Mouse (Mus musculus) intestine, postnatal 0 days (tissue): Measurements from ENCODE around the gene Glb1l2. TPM values are rescaled to one million over a fixed set of nuclear protein-coding genes. Genes with fewer than 3 reads are reported as not detected.
A peak's percentile ranks its signal among the peaks of the same experiment; 100 is the strongest.

Source experiments
- ATAC-seq: fragments of 200-750 bp; cut with Nextera tagmentation; 2 replicates; pipeline ENCODE4 v1.8.0; 2017; ENCODE audit warnings: mild to moderate bottlenecking, moderate TSS enrichment, moderate library complexity
- H3K27ac ChIP-seq: fragments of 300-500 bp; sonication (generic); 2 replicates; pipeline ENCODE4 v1.5.1; 2014; ENCODE audit warnings: mild to moderate bottlenecking, low read depth, low read length, moderate library complexity
- H3K27me3 ChIP-seq: fragments of 300-500 bp; sonication (generic); replicated peaks from 2 replicates; pipeline ENCODE4 v1.6.1; 2014; ENCODE audit warnings: low read length, mixed read lengths; ENCODE audit not compliant: control insufficient read depth, insufficient read depth
- H3K36me3 ChIP-seq: fragments of 300-500 bp; sonication (generic); 2 replicates; pipeline ENCODE4 v1.6.1; 2014; ENCODE audit warnings: mild to moderate bottlenecking, moderate library complexity; ENCODE audit not compliant: control insufficient read depth, insufficient read depth
- H3K4me1 ChIP-seq: fragments of 300-500 bp; sonication (generic); replicated peaks from 2 replicates; pipeline ENCODE4 v1.6.1; 2014; ENCODE audit warnings: antibody characterized with exemption, low read length, mixed read lengths; ENCODE audit not compliant: control insufficient read depth, insufficient read depth
- H3K4me2 ChIP-seq: fragments of 300-500 bp; sonication (generic); replicated peaks from 2 replicates; pipeline ENCODE4 v1.6.1; 2014; ENCODE audit warnings: low read depth, mild to moderate bottlenecking, moderate library complexity
- H3K4me3 ChIP-seq: fragments of 300-500 bp; sonication (generic); 2 replicates; pipeline ENCODE4 v1.5.1; 2014; ENCODE audit warnings: low read depth, low read length
- H3K9ac ChIP-seq: fragments of 300-500 bp; sonication (generic); 2 replicates; pipeline ENCODE4 v1.6.1; 2014; ENCODE audit warnings: mild to moderate bottlenecking, low read depth, low read length
- H3K9me3 ChIP-seq: fragments of 300-500 bp; sonication (generic); 2 replicates; pipeline ENCODE4 v1.6.1; 2016; ENCODE audit warnings: mixed run types; ENCODE audit not compliant: control insufficient read depth
- CTCF ChIP-seq: sonication (generic); IDR thresholded peaks from 2 replicates; pipeline ENCODE4 v1.5.1; 2016; ENCODE audit warnings: low read depth, mild to moderate bottlenecking, control low read depth, antibody characterized with exemption, moderate library complexity
- WGBS: fragments of 180-500 bp; shearing (Covaris S2); extraction: QIAGEN DNeasy Blood & Tissue Kit; methylation state at CpG from one replicate; pipeline ENCODE4 v1.1.7; 2014; 5-methylcytosine and 5-hydroxymethylcytosine counted together
- polyA plus RNA-seq: library from polyadenylated mRNA; unstranded; fragments of >200 nt; fragmentation: Nextera tagmentation; extraction: Ambion mirVana; gene quantifications from 2 replicates; pipeline ENCODE4 v1.2.1, GENCODE M21; 2015

Glb1l2 gene
- polyA plus RNA-seq, 1 experiment from 2014 or later, result 0.50 TPM

- TF ChIP-seq CTCF, result no peak
- no peaks in the 10 kb centered on the region for H3K36me3 ChIP-seq
- H3K27ac ChIP-seq, result no peak overlapping the region
- H3K9ac ChIP-seq, result no peak overlapping the region
- no peak for ATAC-seq
- no peak overlapping the region for H3K4me3 ChIP-seq
- 77% methylated on average over 2 of the region's 2 CpGs for WGBS
- H3K9me3 ChIP-seq, result no peaks in the 10 kb centered on the region
- no peaks in the 10 kb centered on the region for H3K4me1 ChIP-seq
- no peak overlapping the region for H3K4me2 ChIP-seq
- no peaks in the 10 kb centered on the region for H3K27me3 ChIP-seq
Observed at GRCm38 (mm10) chr9:26775700-26776099, 30.6 kb downstream of the Glb1l2 start.

- H3K36me3 ChIP-seq, result no peaks in the 10 kb centered on the region
- ATAC-seq, result no peak
- H3K4me2 ChIP-seq, result no peak overlapping the region
- no peak overlapping the region for H3K27ac ChIP-seq
- no peak overlapping the region for H3K4me3 ChIP-seq
- TF ChIP-seq CTCF, result no peak
- H3K27me3 ChIP-seq, result no peaks in the 10 kb centered on the region
- no peak overlapping the region for H3K9ac ChIP-seq
- no peaks in the 10 kb centered on the region for H3K9me3 ChIP-seq
- 77% methylated on average over 3 of the region's 3 CpGs for WGBS
- no peaks in the 10 kb centered on the region for H3K4me1 ChIP-seq
Observed at GRCm38 (mm10) chr9:26768181-26768580, 38.1 kb downstream of the Glb1l2 start.

- Histone ChIP-seq H3K4me2 (no peak overlapping the region), H3K9ac (no peak overlapping the region), H3K9me3 (no peaks in the 10 kb centered on the region), H3K27ac (no peak overlapping the region), H3K4me1 (no peaks in the 10 kb centered on the region), H3K4me3 (no peak overlapping the region), H3K36me3 (no peaks in the 10 kb centered on the region), H3K27me3 (no peaks in the 10 kb centered on the region)
- TF ChIP-seq CTCF, result no peak
- 79% methylated on average over 6 of the region's 6 CpGs for WGBS
- no peak for ATAC-seq
Observed at GRCm38 (mm10) chr9:26762477-26762876, 43.8 kb downstream of the Glb1l2 start.

GRCm38 (mm10) chr9:26760576-26760975 lies 45.7 kb downstream of the Glb1l2 start:
- 76% methylated on average over 5 of the region's 5 CpGs for WGBS

GRCm38 (mm10) chr9:26760081-26760480 lies 46.2 kb downstream of the Glb1l2 start:
- WGBS, result 30% methylated on average over 9 of the region's 9 CpGs
- peak; percentile 46 for TF ChIP-seq CTCF
- Histone ChIP-seq H3K27me3 (no peaks in the 10 kb centered on the region), H3K4me1 (no peaks in the 10 kb centered on the region), H3K9me3 (no peaks in the 10 kb centered on the region), H3K4me3 (no peak overlapping the region), H3K9ac (no peak overlapping the region), H3K27ac (no peak overlapping the region), H3K36me3 (no peaks in the 10 kb centered on the region), H3K4me2 (no peak overlapping the region)
- no peak for ATAC-seq

More at GRCm38 (mm10) chr9:26760576-26760975, 45.7 kb downstream of the Glb1l2 start:
- Histone ChIP-seq H3K9ac (no peak overlapping the region), H3K27ac (no peak overlapping the region), H3K27me3 (no peaks in the 10 kb centered on the region), H3K9me3 (no peaks in the 10 kb centered on the region), H3K36me3 (no peaks in the 10 kb centered on the region), H3K4me1 (no peaks in the 10 kb centered on the region), H3K4me2 (no peak overlapping the region), H3K4me3 (no peak overlapping the region)
- ATAC-seq, result no peak
- TF ChIP-seq CTCF, result no peak

- Histone ChIP-seq H3K27ac (no peak overlapping the region), H3K4me3 (no peak overlapping the region), H3K36me3 (no peaks in the 10 kb centered on the region), H3K9me3 (no peaks in the 10 kb centered on the region), H3K4me1 (no peaks in the 10 kb centered on the region), H3K4me2 (no peak overlapping the region), H3K27me3 (no peaks in the 10 kb centered on the region), H3K9ac (no peak overlapping the region)
- no peak for TF ChIP-seq CTCF
- no peak for ATAC-seq
- WGBS, result 76% methylated on average over 4 of the region's 4 CpGs
Observed at GRCm38 (mm10) chr9:26748893-26749292, 57.4 kb downstream of the Glb1l2 start.

GRCm38 (mm10) chr9:26747121-26747520 lies 59.1 kb downstream of the Glb1l2 start:
- 40% methylated on average over 4 of the region's 4 CpGs for WGBS
- TF ChIP-seq CTCF, result no peak
- H3K27me3 ChIP-seq, result no peaks in the 10 kb centered on the region
- H3K9me3 ChIP-seq, result no peaks in the 10 kb centered on the region
- no peak overlapping the region for H3K4me2 ChIP-seq
- no peak overlapping the region for H3K4me3 ChIP-seq
- H3K9ac ChIP-seq, result no peak overlapping the region
- H3K36me3 ChIP-seq, result no peaks in the 10 kb centered on the region
- no peaks in the 10 kb centered on the region for H3K4me1 ChIP-seq
- no peak overlapping the region for H3K27ac ChIP-seq
- no peak for ATAC-seq
